Mouse (Mus musculus) liver, embryonic 13.5 days (tissue): ENCODE data around the gene Clpp. TPM values are rescaled to one million over a fixed set of nuclear protein-coding genes. Genes with fewer than 3 reads are reported as not detected.
A peak's percentile ranks its signal among the peaks of the same experiment; 100 is the strongest.

ENCODE experiments used
- ATAC-seq: fragments of 200-750 bp; cut with Nextera tagmentation; 2 replicates; pipeline ENCODE4 v1.8.0; 2017; ENCODE audit warnings: low read depth, mild to moderate bottlenecking, moderate number of reproducible peaks, moderate library complexity
- DNase-seq: peaks from one replicate; pipeline ENCODE4 v3.0.0; 2022
- H3K27ac ChIP-seq: fragments of 300-500 bp; sonication (generic); 2 replicates; pipeline ENCODE4 v1.5.1; 2015; ENCODE audit warnings: moderate library complexity, mild to moderate bottlenecking, inconsistent platforms
- H3K27me3 ChIP-seq: fragments of 300-500 bp; sonication (generic); 2 replicates; pipeline ENCODE4 v1.6.1; 2015; ENCODE audit warnings: mild to moderate bottlenecking, inconsistent platforms
- H3K36me3 ChIP-seq: fragments of 300-500 bp; sonication (generic); 2 replicates; pipeline ENCODE4 v1.6.1; 2015; ENCODE audit warnings: mild to moderate bottlenecking, inconsistent platforms
- H3K4me1 ChIP-seq: fragments of 300-500 bp; sonication (generic); replicated peaks from 2 replicates; pipeline ENCODE4 v1.6.1; 2015; ENCODE audit warnings: inconsistent platforms
- H3K4me2 ChIP-seq: fragments of 300-500 bp; sonication (generic); 2 replicates; pipeline ENCODE4 v1.6.1; 2015; ENCODE audit warnings: inconsistent platforms, mild to moderate bottlenecking, moderate library complexity
- H3K4me3 ChIP-seq: fragments of 300-500 bp; sonication (generic); replicated peaks from 2 replicates; pipeline ENCODE4 v1.5.1; 2015; ENCODE audit warnings: mild to moderate bottlenecking, inconsistent platforms
- H3K9ac ChIP-seq: fragments of 300-500 bp; sonication (generic); 2 replicates; pipeline ENCODE4 v1.6.1; 2015; ENCODE audit warnings: mild to moderate bottlenecking, inconsistent platforms
- H3K9me3 ChIP-seq: fragments of 300-500 bp; sonication (generic); replicated peaks from 2 replicates; pipeline ENCODE4 v1.6.1; 2016; ENCODE audit warnings: inconsistent platforms
- WGBS: fragments of 180-500 bp; shearing (Covaris S2); methylation state at CpG from one replicate; pipeline ENCODE4 v1.1.7; 2015; ENCODE audit not compliant: insufficient replicate concordance; 5-methylcytosine and 5-hydroxymethylcytosine counted together
- polyA plus RNA-seq: library from polyadenylated mRNA; unstranded; fragments of >200 nt; fragmentation: Nextera tagmentation; extraction: Ambion mirVana; gene quantifications from 2 replicates; pipeline ENCODE4 v1.2.1, GENCODE M21; 2015

Clpp gene
- 88.2 and 100.0 TPM in 2 replicates for polyA plus RNA-seq

GRCm38 (mm10) chr17:56990115-56990746 lies at the start of gene Clpp:
TSS of gene Clpp (plus strand) at chr17:56990305.
- H3K27ac ChIP-seq: peak within 1 kb of the TSS; percentile 71
- peaks cover 21% of the 10 kb centered on the region for H3K4me1 ChIP-seq
- H3K4me3 ChIP-seq: peak within 1 kb of the TSS; percentile 74
- H3K9ac ChIP-seq: peak within 1 kb of the TSS; percentile 82
- ATAC-seq (peak; percentile 96), DNase-seq (peak; percentile 92)
- under 1% methylated on average over 52 of the region's 52 CpGs for WGBS
- no peaks in the 10 kb centered on the region for H3K27me3 ChIP-seq
- H3K9me3 ChIP-seq: no peaks in the 10 kb centered on the region
- peaks cover 42% of the 10 kb centered on the region for H3K36me3 ChIP-seq
- H3K4me2 ChIP-seq: peak within 1 kb of the TSS; percentile 86

GRCm38 (mm10) chr17:56950915-56951314 lies 39.2 kb upstream of the Clpp start:
- Histone ChIP-seq H3K9ac (no peak overlapping the region), H3K4me1 (no peaks in the 10 kb centered on the region), H3K36me3 (no peaks in the 10 kb centered on the region), H3K27me3 (peaks cover 31% of the 10 kb centered on the region), H3K4me3 (no peak overlapping the region), H3K9me3 (no peaks in the 10 kb centered on the region), H3K4me2 (no peak overlapping the region), H3K27ac (no peak overlapping the region)
- DNase-seq: peak; percentile 48
- no peak for ATAC-seq
- WGBS: 6% methylated on average over 3 of the region's 3 CpGs

DNA sequence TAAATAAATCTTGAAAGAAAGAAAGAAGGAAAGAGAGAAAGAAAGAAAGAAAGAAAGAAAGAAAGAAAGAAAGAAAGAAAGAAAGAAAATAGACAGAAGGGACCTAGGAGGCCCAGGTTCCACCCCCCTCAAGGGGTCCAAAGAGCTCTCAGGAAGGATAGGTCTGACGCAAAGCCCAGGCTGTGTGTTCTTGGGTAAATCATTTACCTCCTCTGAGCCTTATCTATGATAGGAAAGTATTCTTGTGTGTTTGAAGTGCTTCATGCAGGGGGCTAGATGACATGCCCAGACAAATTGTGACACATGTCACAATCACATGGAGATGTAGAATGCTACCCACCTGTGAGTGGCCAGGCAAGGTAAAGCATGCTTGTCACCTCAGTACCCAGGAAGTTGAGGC lies 37.5 kb upstream of the Clpp start:
- H3K36me3 ChIP-seq: no peaks in the 10 kb centered on the region
- ATAC-seq (no peak), DNase-seq (no peak)
- H3K4me3 ChIP-seq: no peak overlapping the region
- H3K4me1 ChIP-seq: peaks cover 4% of the 10 kb centered on the region
- H3K27ac ChIP-seq: no peak overlapping the region
- 61% methylated on average over 1 of the region's 1 CpGs for WGBS
- no peak overlapping the region for H3K4me2 ChIP-seq
- H3K27me3 ChIP-seq: peaks cover 24% of the 10 kb centered on the region
- no peaks in the 10 kb centered on the region for H3K9me3 ChIP-seq
- no peak overlapping the region for H3K9ac ChIP-seq

DNA sequence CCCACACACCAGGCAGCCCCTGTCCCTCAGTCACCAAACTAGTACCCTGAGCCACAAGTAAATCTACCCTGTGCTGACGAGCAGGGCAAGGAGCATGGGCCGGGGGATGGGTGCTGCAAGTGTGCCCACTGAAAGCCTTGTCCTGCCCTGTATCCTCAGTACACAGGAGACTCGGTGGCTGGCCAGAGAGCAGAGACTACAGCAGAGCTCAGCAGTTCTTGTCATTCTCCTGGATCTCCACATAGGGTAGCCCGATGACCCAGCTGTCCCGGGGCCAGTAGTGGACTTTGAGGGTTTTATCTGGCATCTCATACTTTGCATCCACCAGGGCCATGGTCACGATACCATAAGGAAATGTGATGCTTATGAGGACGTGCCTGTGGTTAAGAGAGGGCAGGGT lies 35.2 kb upstream of the Clpp start:
- no peaks in the 10 kb centered on the region for H3K9me3 ChIP-seq
- H3K36me3 ChIP-seq: no peaks in the 10 kb centered on the region
- ATAC-seq: no peak
- no peak for DNase-seq
- H3K4me2 ChIP-seq: no peak overlapping the region
- H3K4me3 ChIP-seq: no peak overlapping the region
- peaks cover 16% of the 10 kb centered on the region for H3K4me1 ChIP-seq
- H3K27me3 ChIP-seq: peaks cover 25% of the 10 kb centered on the region
- no peak overlapping the region for H3K9ac ChIP-seq
- no peak overlapping the region for H3K27ac ChIP-seq
- 62% methylated on average over 7 of the region's 7 CpGs for WGBS

DNA sequence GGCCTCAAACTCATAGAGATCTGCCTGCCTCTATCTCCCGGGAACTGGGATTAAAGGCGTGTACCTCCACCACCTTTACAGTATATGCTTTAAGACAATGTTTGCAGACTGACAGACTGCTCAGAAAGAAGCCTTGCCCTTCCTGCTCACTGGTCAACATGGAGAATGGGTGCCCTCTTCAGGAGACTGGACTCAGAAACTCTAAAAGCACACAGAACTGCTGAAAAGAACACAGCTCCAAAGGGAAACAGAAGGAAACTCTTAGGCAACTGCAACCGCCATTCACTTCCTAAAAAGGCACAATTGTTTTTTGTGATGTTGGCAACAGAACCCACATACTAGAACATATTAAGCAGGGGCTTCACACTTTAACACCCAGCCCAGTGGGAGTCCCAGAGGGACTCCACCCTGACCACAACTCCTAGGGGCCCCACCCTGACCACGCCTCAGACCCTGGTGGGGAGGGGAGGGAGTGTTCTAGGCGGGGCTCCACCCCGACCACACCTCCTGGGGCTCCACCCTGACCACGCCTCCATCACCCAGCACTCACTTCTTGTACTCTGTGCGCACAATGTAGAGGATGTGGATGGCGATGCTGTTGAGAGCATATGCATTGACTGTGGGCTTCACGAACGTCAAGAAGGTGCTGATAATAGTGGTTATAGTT lies 32.2 kb upstream of the Clpp start:
- 9% methylated on average over 11 of the region's 11 CpGs for WGBS
- peak overlapping the region; percentile 41 for H3K4me2 ChIP-seq
- ATAC-seq (peak; percentile 98), DNase-seq (peak; percentile 79)
- peaks cover 16% of the 10 kb centered on the region for H3K4me1 ChIP-seq
- peak overlapping the region; percentile 30; the same call in 1 of the 2 replicates for H3K27ac ChIP-seq
- H3K9me3 ChIP-seq: no peaks in the 10 kb centered on the region
- no peaks in the 10 kb centered on the region for H3K36me3 ChIP-seq
- peaks cover 28% of the 10 kb centered on the region for H3K27me3 ChIP-seq
- no peak overlapping the region for H3K4me3 ChIP-seq
- no peak overlapping the region for H3K9ac ChIP-seq

- H3K4me1 ChIP-seq: peaks cover 16% of the 10 kb centered on the region
- H3K4me3 ChIP-seq: no peak overlapping the region
- no peak overlapping the region for H3K9ac ChIP-seq
- no peaks in the 10 kb centered on the region for H3K9me3 ChIP-seq
- peak overlapping the region; percentile 41 for H3K4me2 ChIP-seq
- no peak overlapping the region for H3K27ac ChIP-seq
- WGBS: 52% methylated on average over 4 of the region's 4 CpGs
- peaks cover 28% of the 10 kb centered on the region for H3K27me3 ChIP-seq
- ATAC-seq (no peak), DNase-seq (no peak)
- H3K36me3 ChIP-seq: no peaks in the 10 kb centered on the region
Measured at GRCm38 (mm10) chr17:56958667-56959066, 31.4 kb upstream of the Clpp start.

- Histone ChIP-seq H3K36me3 (no peaks in the 10 kb centered on the region), H3K9ac (no peak overlapping the region), H3K4me2 (no peak overlapping the region), H3K4me3 (no peak overlapping the region), H3K27me3 (peaks cover 20% of the 10 kb centered on the region), H3K4me1 (peaks cover 16% of the 10 kb centered on the region), H3K27ac (no peak overlapping the region), H3K9me3 (no peaks in the 10 kb centered on the region)
- DNase-seq (no peak), ATAC-seq (no peak)
- WGBS: 79% methylated on average over 4 of the region's 4 CpGs
Measured at GRCm38 (mm10) chr17:56961880-56962279, 28.2 kb upstream of the Clpp start.

- H3K4me3 ChIP-seq: no peak overlapping the region
- 52% methylated on average over 5 of the region's 5 CpGs for WGBS
- H3K4me1 ChIP-seq: peaks cover 11% of the 10 kb centered on the region
- H3K36me3 ChIP-seq: no peaks in the 10 kb centered on the region
- no peaks in the 10 kb centered on the region for H3K9me3 ChIP-seq
- H3K4me2 ChIP-seq: no peak overlapping the region
- no peak overlapping the region for H3K9ac ChIP-seq
- DNase-seq: no peak
- ATAC-seq: no peak
- peaks cover 22% of the 10 kb centered on the region for H3K27me3 ChIP-seq
- no peak overlapping the region for H3K27ac ChIP-seq
Measured at GRCm38 (mm10) chr17:56962642-56963405, 27.3 kb upstream of the Clpp start.

- Histone ChIP-seq H3K4me2 (no peak overlapping the region), H3K27ac (no peak overlapping the region), H3K4me1 (peaks cover 3% of the 10 kb centered on the region; the same call in 1 of the 2 replicates), H3K36me3 (no peaks in the 10 kb centered on the region), H3K9me3 (no peaks in the 10 kb centered on the region), H3K9ac (no peak overlapping the region), H3K4me3 (no peak overlapping the region), H3K27me3 (peaks cover 25% of the 10 kb centered on the region)
- 60% methylated on average over 6 of the region's 6 CpGs for WGBS
- DNase-seq (no peak), ATAC-seq (no peak)
Measured at GRCm38 (mm10) chr17:56963646-56964045, 26.5 kb upstream of the Clpp start.

DNA sequence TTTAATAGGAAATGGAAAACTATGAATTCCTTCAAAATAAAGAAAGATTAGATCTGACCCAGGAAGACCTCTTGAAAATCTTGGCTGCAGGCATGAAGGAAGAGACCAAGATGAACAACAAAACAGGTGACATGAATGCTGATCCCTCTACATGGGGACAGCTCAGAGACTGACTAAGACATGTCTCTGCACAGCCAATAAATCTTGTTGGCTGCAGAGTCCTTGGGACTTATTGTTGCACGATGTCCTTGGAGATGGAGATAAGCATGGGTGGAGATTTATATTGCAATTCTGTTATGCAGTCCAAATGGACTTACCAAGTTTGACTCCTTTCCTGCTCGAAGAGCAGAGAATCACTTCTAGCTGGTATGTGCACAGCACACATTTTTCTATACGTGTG lies 20.8 kb upstream of the Clpp start:
- peaks cover 1% of the 10 kb centered on the region for H3K4me1 ChIP-seq
- H3K4me2 ChIP-seq: no peak overlapping the region
- ATAC-seq (no peak), DNase-seq (no peak)
- no peaks in the 10 kb centered on the region for H3K36me3 ChIP-seq
- no peak overlapping the region for H3K9ac ChIP-seq
- H3K9me3 ChIP-seq: no peaks in the 10 kb centered on the region
- peaks cover 31% of the 10 kb centered on the region for H3K27me3 ChIP-seq
- no peak overlapping the region for H3K27ac ChIP-seq
- WGBS: 51% methylated on average over 3 of the region's 3 CpGs
- H3K4me3 ChIP-seq: no peak overlapping the region

DNA sequence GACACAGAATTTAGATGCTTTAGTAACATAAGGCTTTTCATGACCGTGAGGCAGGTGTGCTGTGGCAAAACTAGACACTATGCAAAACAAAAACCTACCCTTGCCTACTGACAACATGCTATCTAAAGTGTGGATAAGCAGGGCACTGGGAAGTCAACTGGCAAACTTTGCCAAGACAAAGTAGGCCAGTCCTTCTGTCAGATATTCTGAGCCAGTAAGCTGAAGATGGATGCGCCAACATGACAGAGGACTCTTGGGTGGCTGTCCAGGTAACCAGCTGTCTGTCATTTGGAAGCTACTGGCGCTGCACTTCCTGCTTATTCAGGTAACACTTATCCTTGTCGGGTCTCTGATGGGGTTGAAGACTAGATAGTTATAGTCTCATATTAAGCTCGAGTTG lies 20.0 kb upstream of the Clpp start:
- Histone ChIP-seq H3K4me3 (no peak overlapping the region), H3K27ac (no peak overlapping the region), H3K9ac (no peak overlapping the region), H3K27me3 (peaks cover 29% of the 10 kb centered on the region), H3K36me3 (no peaks in the 10 kb centered on the region), H3K4me2 (no peak overlapping the region), H3K9me3 (no peaks in the 10 kb centered on the region), H3K4me1 (peaks cover 5% of the 10 kb centered on the region)
- no peak for ATAC-seq
- 47% methylated on average over 5 of the region's 5 CpGs for WGBS
- no peak for DNase-seq
